Mouse (Mus musculus): ENCODE results near the gene Tbx10. TPM values are rescaled to one million over a fixed set of nuclear protein-coding genes. Genes with fewer than 3 reads are reported as not detected.
"Not testable (repeated sequence)": the region's sequence is repeated elsewhere in the genome, so short reads cannot be mapped to it uniquely, and the experiment has no call there.

Tbx10 gene
- polyA plus RNA-seq, 1 experiment from 2014 or later = 0.46 TPM

DNA sequence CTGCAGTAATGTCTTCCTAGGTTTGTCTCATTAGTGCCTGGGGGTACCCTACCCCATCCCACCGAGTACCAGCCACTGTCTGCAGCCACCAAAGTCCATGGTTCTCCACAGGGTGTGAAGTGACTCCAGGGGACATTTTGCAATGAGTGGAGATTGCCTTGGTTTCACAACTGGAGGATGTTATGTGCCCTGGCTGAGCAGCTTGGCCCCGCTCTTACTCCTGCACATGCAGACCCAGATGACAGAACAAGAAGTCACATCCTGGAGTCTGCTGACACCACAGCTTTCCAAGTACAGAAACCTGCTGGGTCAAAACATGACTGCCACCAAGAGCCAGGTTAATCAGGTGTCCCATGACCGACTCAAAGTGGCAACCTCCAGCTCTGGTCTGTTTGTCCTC lies 37.5 kb upstream of the Tbx10 start:
- no peak overlapping the region for H3K9ac ChIP-seq
- 83% methylated on average over 3 of the region's 3 CpGs for WGBS
- ATAC-seq (ENCODE audit: low FRiP score) = no peak

DNA sequence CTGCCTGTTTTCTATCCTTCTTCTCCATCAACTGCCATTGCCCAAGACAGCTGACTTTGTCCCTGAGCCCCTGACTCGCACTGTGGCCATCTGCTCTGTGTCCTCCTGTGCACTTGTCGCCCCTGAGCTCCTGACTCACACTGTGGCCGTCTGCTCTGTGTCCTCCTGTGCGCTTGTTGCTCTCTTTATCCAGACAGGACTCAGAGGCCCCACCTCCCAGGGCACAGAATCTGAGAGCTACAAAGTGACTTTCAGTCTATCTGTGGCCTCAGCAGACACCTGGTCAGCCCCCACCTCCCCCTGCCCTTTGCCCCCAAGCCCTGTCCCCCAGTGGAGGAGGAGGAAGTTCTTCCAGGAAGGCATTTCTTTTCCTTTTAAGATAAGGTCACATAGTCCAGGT lies 36.7 kb upstream of the Tbx10 start:
- H3K4me1 ChIP-seq (replicated peaks; ENCODE audit: control insufficient read depth, insufficient read depth, low read length) = no peaks in the 10 kb centered on the region
- no peaks in the 10 kb centered on the region for H3K36me3 ChIP-seq (replicated peaks; ENCODE audit: control insufficient read depth, insufficient read depth)
- H3K9ac ChIP-seq = no peak overlapping the region
- H3K4me3 ChIP-seq (replicated peaks; ENCODE audit: low read length) = no peak overlapping the region
- no peak overlapping the region for H3K4me2 ChIP-seq (replicated peaks)
- H3K27me3 ChIP-seq (ENCODE audit: control insufficient read depth, insufficient read depth, low read length) = no peaks in the 10 kb centered on the region
- no peak overlapping the region for H3K27ac ChIP-seq
- WGBS = 62% methylated on average over 4 of the region's 4 CpGs
- H3K9me3 ChIP-seq (ENCODE audit: control insufficient read depth, low read length) = no peaks in the 10 kb centered on the region
- DNase-seq (ENCODE audit: low spot score) (no peak), ATAC-seq (ENCODE audit: low FRiP score) (no peak)

More for the DNA sequence above, 37.5 kb upstream of the Tbx10 start:
- H3K27me3 ChIP-seq (ENCODE audit: control insufficient read depth, insufficient read depth, low read length) = no peaks in the 10 kb centered on the region
- no peaks in the 10 kb centered on the region for H3K36me3 ChIP-seq (replicated peaks; ENCODE audit: control insufficient read depth, insufficient read depth)
- DNase-seq (ENCODE audit: low spot score) = no peak
- H3K4me2 ChIP-seq (replicated peaks) = no peak overlapping the region
- H3K27ac ChIP-seq = no peak overlapping the region
- no peaks in the 10 kb centered on the region for H3K9me3 ChIP-seq (ENCODE audit: control insufficient read depth, low read length)
- no peak overlapping the region for H3K4me3 ChIP-seq (replicated peaks; ENCODE audit: low read length)
- H3K4me1 ChIP-seq (replicated peaks; ENCODE audit: control insufficient read depth, insufficient read depth, low read length) = no peaks in the 10 kb centered on the region

DNA sequence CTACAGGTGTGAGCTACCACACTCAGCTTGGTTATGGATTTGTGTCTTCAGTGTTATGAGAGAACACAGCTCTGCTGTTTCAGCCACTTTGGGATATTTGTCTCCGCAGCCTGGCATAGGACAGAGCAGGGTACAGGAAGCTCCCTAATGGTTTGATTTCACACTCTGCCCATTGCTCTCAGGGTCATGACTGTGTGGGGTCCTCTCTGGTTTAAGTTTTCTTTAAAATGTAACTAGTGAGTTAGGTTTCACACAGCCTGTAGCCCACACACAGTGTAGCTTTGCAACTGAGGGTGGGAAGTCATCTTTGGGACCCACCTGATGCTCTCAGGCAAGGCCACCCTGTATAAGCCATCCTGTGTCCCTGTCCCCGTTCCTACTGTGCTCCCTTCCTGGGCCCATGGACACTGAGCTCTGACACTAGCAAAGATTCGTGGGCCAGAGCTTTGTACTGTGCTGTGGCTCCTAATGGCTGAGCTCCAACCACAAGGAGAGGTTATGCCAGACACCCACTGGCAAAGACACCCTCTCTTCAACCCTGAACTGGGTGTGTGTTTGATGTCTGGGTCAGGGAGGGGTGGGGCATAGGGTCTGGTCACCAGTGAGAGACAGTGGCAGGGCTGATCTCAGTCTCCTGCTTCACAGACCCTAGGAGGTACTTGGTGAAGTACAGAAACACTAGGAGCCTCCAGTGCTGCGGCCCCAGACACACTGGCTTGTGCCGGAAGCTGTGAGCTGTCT lies 35.1 kb upstream of the Tbx10 start:
- H3K27ac ChIP-seq; H3K4me3 ChIP-seq (replicated peaks; ENCODE audit: low read length); H3K4me2 ChIP-seq (replicated peaks); DNase-seq (ENCODE audit: low spot score); H3K9me3 ChIP-seq (ENCODE audit: control insufficient read depth, low read length); H3K9ac ChIP-seq; H3K36me3 ChIP-seq (replicated peaks; ENCODE audit: control insufficient read depth, insufficient read depth); ATAC-seq (ENCODE audit: low FRiP score); H3K27me3 ChIP-seq (ENCODE audit: control insufficient read depth, insufficient read depth, low read length); H3K4me1 ChIP-seq (replicated peaks; ENCODE audit: control insufficient read depth, insufficient read depth, low read length): not testable (repeated sequence)
- WGBS = 75% methylated on average over 5 of the region's 5 CpGs

DNA sequence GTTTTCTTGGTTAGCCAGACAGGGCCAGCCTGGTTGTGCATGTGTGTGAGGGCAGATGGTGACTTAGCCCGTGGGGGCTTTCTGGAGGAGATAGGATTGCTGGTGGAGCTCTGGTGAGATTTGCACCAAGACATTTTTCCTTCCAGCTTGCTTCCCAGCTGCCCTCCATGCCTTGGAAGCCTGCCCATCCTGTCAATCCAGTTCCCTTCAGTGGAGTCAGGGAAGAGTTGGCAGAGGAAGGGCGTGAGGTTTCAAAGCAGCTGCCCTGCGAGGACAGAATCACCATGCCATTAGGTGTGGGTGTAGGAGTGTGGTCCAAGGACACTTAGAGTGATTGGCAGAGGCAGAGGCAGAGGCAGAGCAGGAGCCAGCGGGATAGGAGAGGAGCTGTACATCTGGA lies 34.1 kb upstream of the Tbx10 start, which contains the start of gene Aldh3b3:
TSS of gene Aldh3b3 (plus strand) at position 176 of the 400 bp plus-strand sequence.
- Histone ChIP-seq H3K4me2 (replicated peaks) (no peak within 1 kb of the TSS), H3K36me3 (replicated peaks; ENCODE audit: control insufficient read depth, insufficient read depth) (no peaks in the 10 kb centered on the region), H3K27ac (no peak within 1 kb of the TSS), H3K4me1 (replicated peaks; ENCODE audit: control insufficient read depth, insufficient read depth, low read length) (no peaks in the 10 kb centered on the region), H3K9ac (no peak within 1 kb of the TSS), H3K4me3 (replicated peaks; ENCODE audit: low read length) (no peak within 1 kb of the TSS), H3K27me3 (ENCODE audit: control insufficient read depth, insufficient read depth, low read length) (no peaks in the 10 kb centered on the region), H3K9me3 (ENCODE audit: control insufficient read depth, low read length) (no peaks in the 10 kb centered on the region)
- WGBS = 73% methylated on average over 4 of the region's 4 CpGs
- ATAC-seq (ENCODE audit: low FRiP score) (no peak), DNase-seq (ENCODE audit: low spot score) (no peak)

DNA sequence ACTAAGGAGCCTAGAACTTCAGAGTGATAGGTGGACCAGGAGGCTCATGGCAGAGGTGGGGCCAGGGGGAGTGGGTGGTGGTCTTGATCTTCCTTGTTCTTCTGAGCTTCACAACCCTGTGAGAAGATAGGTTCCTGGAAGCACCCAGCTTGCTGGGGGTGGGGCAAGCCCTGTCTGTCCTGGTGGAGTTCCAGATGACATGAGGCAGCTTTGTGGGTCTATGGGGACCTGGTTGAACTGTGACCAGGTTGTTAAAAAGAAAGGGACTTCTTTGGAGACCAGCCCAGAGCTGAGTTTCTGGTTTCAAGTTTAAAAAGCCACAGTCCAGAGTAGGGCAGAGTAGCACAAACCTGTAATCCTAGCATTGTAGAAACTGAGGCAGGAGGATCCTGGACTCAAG lies 33.5 kb upstream of the Tbx10 start:
- Histone ChIP-seq H3K9ac (no peak overlapping the region), H3K4me2 (replicated peaks) (no peak overlapping the region), H3K9me3 (ENCODE audit: control insufficient read depth, low read length) (no peaks in the 10 kb centered on the region), H3K4me3 (replicated peaks; ENCODE audit: low read length) (no peak overlapping the region), H3K36me3 (replicated peaks; ENCODE audit: control insufficient read depth, insufficient read depth) (no peaks in the 10 kb centered on the region), H3K27ac (no peak overlapping the region), H3K4me1 (replicated peaks; ENCODE audit: control insufficient read depth, insufficient read depth, low read length) (no peaks in the 10 kb centered on the region), H3K27me3 (ENCODE audit: control insufficient read depth, insufficient read depth, low read length) (no peaks in the 10 kb centered on the region)
- ATAC-seq (ENCODE audit: low FRiP score) (no peak), DNase-seq (ENCODE audit: low spot score) (no peak)

DNA sequence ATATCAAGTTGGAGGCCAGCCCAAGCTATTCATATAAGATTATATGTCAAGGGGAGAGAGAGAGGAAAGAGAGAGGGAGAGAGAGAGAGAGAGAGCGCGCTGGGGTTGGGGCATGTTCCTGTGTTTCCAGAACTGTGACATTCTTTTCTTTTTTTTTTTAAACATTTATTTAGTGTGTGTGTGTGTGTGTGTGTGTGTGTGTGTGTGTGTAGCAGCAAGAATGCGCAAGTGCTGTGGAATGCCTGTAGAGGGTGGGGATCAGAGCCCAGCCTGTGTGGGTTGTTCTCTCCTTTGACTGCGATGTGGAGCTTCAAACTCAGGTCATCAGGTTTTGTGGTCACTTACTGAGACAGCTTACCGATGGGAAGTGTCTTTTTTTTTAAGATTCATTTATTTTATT lies 32.3 kb upstream of the Tbx10 start:
- 88% methylated on average over 5 of the region's 5 CpGs for WGBS
- H3K4me2 ChIP-seq (replicated peaks) = no peak overlapping the region
- no peak for ATAC-seq (ENCODE audit: low FRiP score)
- H3K4me3 ChIP-seq (replicated peaks; ENCODE audit: low read length) = no peak overlapping the region
- no peak overlapping the region for H3K27ac ChIP-seq
- H3K36me3 ChIP-seq (replicated peaks; ENCODE audit: control insufficient read depth, insufficient read depth) = no peaks in the 10 kb centered on the region
- no peaks in the 10 kb centered on the region for H3K4me1 ChIP-seq (replicated peaks; ENCODE audit: control insufficient read depth, insufficient read depth, low read length)
- no peaks in the 10 kb centered on the region for H3K9me3 ChIP-seq (ENCODE audit: control insufficient read depth, low read length)
- no peak overlapping the region for H3K9ac ChIP-seq
- no peaks in the 10 kb centered on the region for H3K27me3 ChIP-seq (ENCODE audit: control insufficient read depth, insufficient read depth, low read length)
- DNase-seq (ENCODE audit: low spot score) = no peak

DNA sequence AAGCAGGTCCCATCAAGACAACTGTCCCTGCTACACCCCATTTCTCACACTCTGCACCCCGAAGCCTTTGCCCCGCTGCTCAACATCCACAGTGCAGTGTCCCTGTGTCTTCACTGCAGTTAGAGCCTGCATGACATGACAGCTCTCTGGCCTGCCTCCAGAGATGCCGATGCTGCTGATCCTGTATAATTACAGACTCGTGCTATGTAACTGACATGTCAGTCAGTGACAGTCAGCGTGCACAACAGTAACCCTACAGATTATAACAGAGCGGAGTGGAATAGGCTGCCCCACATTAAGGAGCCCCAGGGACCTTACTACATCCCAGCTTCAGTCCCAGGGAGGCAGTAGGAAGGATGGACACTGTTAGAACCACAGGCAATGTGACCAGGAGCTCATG lies 30.7 kb upstream of the Tbx10 start:
- 73% methylated on average over 6 of the region's 6 CpGs for WGBS
- not testable (repeated sequence) for H3K27me3 ChIP-seq (ENCODE audit: control insufficient read depth, insufficient read depth, low read length); H3K9me3 ChIP-seq (ENCODE audit: control insufficient read depth, low read length); DNase-seq (ENCODE audit: low spot score); H3K4me2 ChIP-seq (replicated peaks); H3K27ac ChIP-seq; ATAC-seq (ENCODE audit: low FRiP score); H3K9ac ChIP-seq; H3K4me1 ChIP-seq (replicated peaks; ENCODE audit: control insufficient read depth, insufficient read depth, low read length); H3K36me3 ChIP-seq (replicated peaks; ENCODE audit: control insufficient read depth, insufficient read depth); H3K4me3 ChIP-seq (replicated peaks; ENCODE audit: low read length)

DNA sequence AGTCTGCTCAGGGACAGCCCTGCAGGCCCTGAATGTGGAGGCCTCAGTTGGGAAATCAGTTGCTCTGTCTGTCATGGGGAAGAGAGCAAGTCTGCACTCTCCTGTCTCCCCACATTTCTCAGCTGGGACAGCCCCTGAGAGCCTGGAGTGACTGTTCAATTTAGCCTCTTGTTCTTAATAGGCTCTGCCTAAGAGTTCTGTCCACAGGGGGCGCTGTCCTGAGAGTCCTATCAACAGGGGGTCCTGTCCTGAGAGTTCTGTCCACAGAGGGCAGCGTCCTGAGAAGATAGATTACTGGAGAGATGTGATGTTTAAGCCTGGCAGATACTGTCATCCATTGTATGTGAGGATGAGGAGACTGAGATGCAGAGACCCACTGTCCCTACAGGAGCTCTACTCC lies 30.1 kb upstream of the Tbx10 start:
- WGBS = 16% methylated on average over 2 of the region's 2 CpGs
- H3K4me1 ChIP-seq (replicated peaks; ENCODE audit: control insufficient read depth, insufficient read depth, low read length) = no peaks in the 10 kb centered on the region
- no peaks in the 10 kb centered on the region for H3K27me3 ChIP-seq (ENCODE audit: control insufficient read depth, insufficient read depth, low read length)
- no peaks in the 10 kb centered on the region for H3K9me3 ChIP-seq (ENCODE audit: control insufficient read depth, low read length)
- no peak overlapping the region for H3K27ac ChIP-seq
- H3K4me2 ChIP-seq (replicated peaks) = no peak overlapping the region
- no peak for ATAC-seq (ENCODE audit: low FRiP score)
- no peaks in the 10 kb centered on the region for H3K36me3 ChIP-seq (replicated peaks; ENCODE audit: control insufficient read depth, insufficient read depth)
- DNase-seq (ENCODE audit: low spot score) = no peak
- H3K4me3 ChIP-seq (replicated peaks; ENCODE audit: low read length) = no peak overlapping the region
- H3K9ac ChIP-seq = no peak overlapping the region

DNA sequence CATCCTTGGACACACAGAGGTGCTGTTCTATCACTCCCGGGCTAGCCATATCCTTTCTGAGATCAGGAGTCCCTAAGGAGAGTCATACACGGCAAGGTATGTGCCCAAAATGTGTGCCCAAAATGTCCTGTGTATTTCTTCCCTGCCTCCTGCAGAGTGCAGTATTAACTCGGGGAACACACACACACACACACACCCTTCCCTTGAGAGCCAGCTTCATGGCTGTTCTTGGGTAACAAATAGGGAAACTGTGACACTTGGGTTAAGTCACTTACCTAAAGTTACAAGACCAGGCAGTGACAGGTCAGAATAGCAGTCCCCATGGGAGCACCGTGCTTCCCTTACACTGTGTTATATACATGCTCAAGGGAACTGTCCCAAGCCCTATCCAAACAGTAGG lies 28.5 kb upstream of the Tbx10 start:
- H3K27ac ChIP-seq = no peak overlapping the region
- DNase-seq (ENCODE audit: low spot score) (no peak), ATAC-seq (ENCODE audit: low FRiP score) (no peak)
- H3K9me3 ChIP-seq (ENCODE audit: control insufficient read depth, low read length) = no peaks in the 10 kb centered on the region
- H3K4me2 ChIP-seq (replicated peaks) = no peak overlapping the region
- no peaks in the 10 kb centered on the region for H3K4me1 ChIP-seq (replicated peaks; ENCODE audit: control insufficient read depth, insufficient read depth, low read length)
- H3K4me3 ChIP-seq (replicated peaks; ENCODE audit: low read length) = no peak overlapping the region
- no peaks in the 10 kb centered on the region for H3K36me3 ChIP-seq (replicated peaks; ENCODE audit: control insufficient read depth, insufficient read depth)
- H3K27me3 ChIP-seq (ENCODE audit: control insufficient read depth, insufficient read depth, low read length) = no peaks in the 10 kb centered on the region
- H3K9ac ChIP-seq = no peak overlapping the region
- 77% methylated on average over 4 of the region's 4 CpGs for WGBS

Data from hindbrain, embryonic 14.5 days (tissue).